ENCODE assay signal across 13 mouse cellular contexts in genomic region chr5:145800229-145800628, GRCm38 (mm10). TPM values are rescaled to one million over a fixed set of nuclear protein-coding genes. Genes with fewer than 3 reads are reported as not detected.
"Had no signal": no experiment of that assay in that cellular context is flagged by ENCODE, and none has a peak within 500 bp of the region (broad histone marks: within the 10 kb centered on the region; RNA-seq: fewer than 3 reads in every experiment).

No protein-coding gene starts in this region.

RNA-seq across cellular contexts. Expression of gene Cyp3a44, which starts 5.4 kb away (rescaled TPM):
- total RNA-seq: neutrophil, adult 5-6 weeks had no signal
- polyA plus RNA-seq: neural tube, embryonic 13.5 days; neural tube, embryonic 14.5 days; neural tube, embryonic 15.5 days; small intestine, adult 2 months; spleen, adult 2 months; stomach, embryonic 14.5 days; stomach, embryonic 15.5 days; stomach, embryonic 16.5 days; testis, adult 2 months; thymus, adult 2 months; thymus, postnatal 0 days; urinary bladder, adult 2 months had no signal
